Mouse (Mus musculus) erythroblast, embryonic 14.5 days (primary cell): ENCODE results near the gene Tekt3.

ENCODE experiments used
- GATA1 ChIP-seq: IDR thresholded peaks from 2 replicates; pipeline ENCODE4 v1.6.1; 2012; ENCODE audit warnings: low read length, inconsistent platforms, mixed read lengths
- TAL1 ChIP-seq: IDR thresholded peaks from 3 replicates; pipeline ENCODE4 v1.6.1; 2012; ENCODE audit warnings: low read length, inconsistent platforms, mixed read lengths

GRCm38 (mm10) chr11:63142311-63142710 lies 80.9 kb downstream of the Tekt3 start:
- no peak for TF ChIP-seq GATA1
- TF ChIP-seq TAL1, result no peak
